Mouse (Mus musculus): Measurements from ENCODE around the gene Dcbld1.
A peak's percentile ranks its signal among the peaks of the same experiment; 100 is the strongest.

The Dcbld1 gene

GRCm38 (mm10) chr10:52302271-52302670 lies 68.9 kb downstream of the Dcbld1 start:
- peak; percentile 70 for DNase-seq (ENCODE audit: low read depth, low spot score)

GRCm38 (mm10) chr10:52304574-52304973 lies 71.2 kb downstream of the Dcbld1 start:
- no peak for DNase-seq (ENCODE audit: low read depth, low spot score)

- no peak for DNase-seq (ENCODE audit: low read depth, low spot score)
Observed at GRCm38 (mm10) chr10:52309196-52309595, 75.8 kb downstream of the Dcbld1 start.

GRCm38 (mm10) chr10:52319506-52320286 lies 86.3 kb downstream of the Dcbld1 start:
- DNase-seq (ENCODE audit: low read depth, low spot score) = no peak

- no peak for DNase-seq (ENCODE audit: low read depth, low spot score)
Observed at GRCm38 (mm10) chr10:52321918-52322317, 88.5 kb downstream of the Dcbld1 start.

- DNase-seq (ENCODE audit: low read depth, low spot score) = peak; percentile 46
Observed at GRCm38 (mm10) chr10:52331007-52331406, 97.6 kb downstream of the Dcbld1 start.

GRCm38 (mm10) chr10:52343324-52343723 lies 109.9 kb downstream of the Dcbld1 start:
- DNase-seq (ENCODE audit: low read depth, low spot score) = peak; percentile 83

- peak; percentile 77 for DNase-seq (ENCODE audit: low read depth, low spot score)
Observed at GRCm38 (mm10) chr10:52353184-52353583, 119.8 kb downstream of the Dcbld1 start.

GRCm38 (mm10) chr10:52358467-52358866 lies 125.0 kb downstream of the Dcbld1 start, which contains the start of gene Gm26741:
Gm26741 (plus strand) TSS chr10:52358767.
- no peak for DNase-seq (ENCODE audit: low read depth, low spot score)

- no peak for DNase-seq (ENCODE audit: low read depth, low spot score)
Observed at GRCm38 (mm10) chr10:52360241-52360735, 126.9 kb downstream of the Dcbld1 start.

- no peak for DNase-seq (ENCODE audit: low read depth, low spot score)
Observed at GRCm38 (mm10) chr10:52360862-52361609, 127.6 kb downstream of the Dcbld1 start.

GRCm38 (mm10) chr10:52368376-52368775 lies 135.0 kb downstream of the Dcbld1 start:
- DNase-seq (ENCODE audit: low read depth, low spot score) = no peak
